Mouse (Mus musculus): Measurements from ENCODE around the gene Actrt2. TPM values are rescaled to one million over a fixed set of nuclear protein-coding genes. Genes with fewer than 3 reads are reported as not detected.
A peak's percentile ranks its signal among the peaks of the same experiment; 100 is the strongest.

Gene Actrt2
- polyA plus RNA-seq, 1 experiment from 2014 or later, result not detected

DNA sequence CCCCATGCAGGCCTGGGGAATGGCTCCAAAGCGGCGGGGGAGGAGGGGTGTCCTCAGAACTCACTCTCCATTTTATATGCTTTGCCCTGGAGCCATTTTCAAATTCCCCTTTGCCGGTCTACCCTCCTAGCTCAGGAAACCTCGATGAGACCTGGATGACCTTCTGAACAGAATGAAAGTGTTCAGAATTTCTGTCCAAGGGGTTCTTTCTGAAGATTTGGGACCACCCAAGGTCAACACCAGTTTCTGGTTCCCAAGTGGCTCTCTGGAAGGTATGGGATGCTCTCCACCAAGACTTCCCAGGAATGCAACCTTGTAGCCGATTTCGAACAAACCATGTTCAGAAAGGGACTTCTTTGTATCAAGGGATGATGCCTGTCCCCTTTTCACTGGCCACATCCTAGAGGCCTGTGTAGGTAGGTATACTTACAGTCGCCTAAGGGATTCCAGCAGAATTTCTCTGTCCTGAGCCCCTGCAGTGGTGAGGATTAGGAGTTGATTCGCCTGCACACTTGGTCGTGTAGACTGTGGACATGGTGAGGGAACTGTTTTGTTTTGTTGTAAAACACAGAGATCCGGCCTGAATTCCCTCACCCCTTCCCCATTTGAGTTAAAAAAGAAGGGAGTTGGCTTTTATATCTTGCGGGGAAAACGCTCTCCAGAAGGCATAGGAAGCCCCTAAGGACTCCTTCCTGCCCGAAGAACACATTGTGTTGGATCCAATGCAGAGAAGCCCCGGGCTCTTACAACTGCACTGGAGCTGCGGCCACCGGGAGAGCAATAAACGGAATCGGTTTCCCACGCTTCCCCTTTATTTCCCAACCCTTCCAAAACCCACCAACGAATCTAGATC is 27.0 kb downstream of the Actrt2 start:
- H3K4me1 ChIP-seq (ENCODE audit: insufficient read depth, low read length), result peaks cover 14% of the 10 kb centered on the region
- WGBS, result 4% methylated on average over 20 of the region's 20 CpGs
- H3K9ac ChIP-seq (replicated peaks; ENCODE audit: low read length), result peak overlapping the region; percentile 87
- peak overlapping the region; percentile 19 for H3K4me3 ChIP-seq (ENCODE audit: low read length)
- H3K36me3 ChIP-seq (ENCODE audit: insufficient read depth, low read length), result no peaks in the 10 kb centered on the region
- peak overlapping the region; percentile 88 for H3K4me2 ChIP-seq (replicated peaks; ENCODE audit: low read depth, low read length)
- no peak for ATAC-seq (ENCODE audit: low FRiP score, low TSS enrichment)
- H3K27ac ChIP-seq (ENCODE audit: low read length), result peak overlapping the region; percentile 76
- H3K27me3 ChIP-seq (ENCODE audit: insufficient read depth, low read length), result peaks cover 94% of the 10 kb centered on the region
- peaks cover 4% of the 10 kb centered on the region; the same call in 1 of the 2 replicates for H3K9me3 ChIP-seq (ENCODE audit: low read length)

- no peaks in the 10 kb centered on the region for H3K36me3 ChIP-seq (ENCODE audit: insufficient read depth, low read length)
- H3K4me1 ChIP-seq (ENCODE audit: insufficient read depth, low read length), result peaks cover 22% of the 10 kb centered on the region
- no peak for ATAC-seq (ENCODE audit: low FRiP score, low TSS enrichment)
- H3K27me3 ChIP-seq (ENCODE audit: insufficient read depth, low read length), result peaks cover 94% of the 10 kb centered on the region
- peak overlapping the region; percentile 76 for H3K27ac ChIP-seq (ENCODE audit: low read length)
- peak overlapping the region; percentile 87 for H3K9ac ChIP-seq (replicated peaks; ENCODE audit: low read length)
- H3K4me2 ChIP-seq (replicated peaks; ENCODE audit: low read depth, low read length), result peak overlapping the region; percentile 88
- no peaks in the 10 kb centered on the region for H3K9me3 ChIP-seq (ENCODE audit: low read length)
- peak overlapping the region; percentile 73 for H3K4me3 ChIP-seq (ENCODE audit: low read length)
- WGBS, result 5% methylated on average over 13 of the region's 13 CpGs
These were observed 27.9 kb downstream of the Actrt2 start for GRCm38 (mm10) chr4:154639591-154640442.

DNA sequence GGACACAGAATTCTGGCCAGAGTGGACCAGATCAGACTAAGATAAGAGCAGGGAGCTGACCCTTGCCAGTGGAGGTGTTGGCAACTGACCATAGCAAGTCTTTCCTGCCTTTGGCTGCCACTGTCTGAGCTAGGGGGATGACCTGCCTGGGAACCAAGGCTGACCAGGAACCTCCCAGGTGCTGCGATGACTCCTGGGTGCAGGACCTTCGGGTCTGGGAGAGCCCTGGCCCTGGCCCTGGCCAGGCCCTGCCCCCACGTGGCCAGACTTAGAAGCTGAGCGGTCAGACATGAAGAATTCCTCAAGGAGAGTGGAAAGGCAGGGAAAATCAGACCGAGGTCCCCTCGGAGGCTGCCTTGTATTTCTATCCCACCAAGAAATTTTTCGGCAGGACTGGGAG is 28.5 kb downstream of the Actrt2 start:
- Histone ChIP-seq H3K9me3 (ENCODE audit: low read length) (no peaks in the 10 kb centered on the region), H3K27ac (ENCODE audit: low read length) (peak overlapping the region; percentile 76), H3K4me3 (ENCODE audit: low read length) (peak overlapping the region; percentile 73), H3K36me3 (ENCODE audit: insufficient read depth, low read length) (no peaks in the 10 kb centered on the region), H3K4me1 (ENCODE audit: insufficient read depth, low read length) (peaks cover 22% of the 10 kb centered on the region), H3K9ac (replicated peaks; ENCODE audit: low read length) (peak overlapping the region; percentile 87), H3K27me3 (ENCODE audit: insufficient read depth, low read length) (peaks cover 98% of the 10 kb centered on the region), H3K4me2 (replicated peaks; ENCODE audit: low read depth, low read length) (peak overlapping the region; percentile 88)
- 3% methylated on average over 7 of the region's 7 CpGs for WGBS
- no peak for ATAC-seq (ENCODE audit: low FRiP score, low TSS enrichment)

- Histone ChIP-seq H3K4me2 (replicated peaks; ENCODE audit: low read depth, low read length) (peak overlapping the region; percentile 88), H3K27ac (ENCODE audit: low read length) (peak overlapping the region; percentile 94), H3K27me3 (ENCODE audit: insufficient read depth, low read length) (peaks cover 98% of the 10 kb centered on the region), H3K9ac (replicated peaks; ENCODE audit: low read length) (peak overlapping the region; percentile 87), H3K4me1 (ENCODE audit: insufficient read depth, low read length) (peaks cover 22% of the 10 kb centered on the region), H3K36me3 (ENCODE audit: insufficient read depth, low read length) (no peaks in the 10 kb centered on the region), H3K9me3 (ENCODE audit: low read length) (no peaks in the 10 kb centered on the region), H3K4me3 (ENCODE audit: low read length) (peak overlapping the region; percentile 73)
- no peak for ATAC-seq (ENCODE audit: low FRiP score, low TSS enrichment)
- 5% methylated on average over 15 of the region's 15 CpGs for WGBS
These were observed 29.3 kb downstream of the Actrt2 start for GRCm38 (mm10) chr4:154638320-154638886.

DNA sequence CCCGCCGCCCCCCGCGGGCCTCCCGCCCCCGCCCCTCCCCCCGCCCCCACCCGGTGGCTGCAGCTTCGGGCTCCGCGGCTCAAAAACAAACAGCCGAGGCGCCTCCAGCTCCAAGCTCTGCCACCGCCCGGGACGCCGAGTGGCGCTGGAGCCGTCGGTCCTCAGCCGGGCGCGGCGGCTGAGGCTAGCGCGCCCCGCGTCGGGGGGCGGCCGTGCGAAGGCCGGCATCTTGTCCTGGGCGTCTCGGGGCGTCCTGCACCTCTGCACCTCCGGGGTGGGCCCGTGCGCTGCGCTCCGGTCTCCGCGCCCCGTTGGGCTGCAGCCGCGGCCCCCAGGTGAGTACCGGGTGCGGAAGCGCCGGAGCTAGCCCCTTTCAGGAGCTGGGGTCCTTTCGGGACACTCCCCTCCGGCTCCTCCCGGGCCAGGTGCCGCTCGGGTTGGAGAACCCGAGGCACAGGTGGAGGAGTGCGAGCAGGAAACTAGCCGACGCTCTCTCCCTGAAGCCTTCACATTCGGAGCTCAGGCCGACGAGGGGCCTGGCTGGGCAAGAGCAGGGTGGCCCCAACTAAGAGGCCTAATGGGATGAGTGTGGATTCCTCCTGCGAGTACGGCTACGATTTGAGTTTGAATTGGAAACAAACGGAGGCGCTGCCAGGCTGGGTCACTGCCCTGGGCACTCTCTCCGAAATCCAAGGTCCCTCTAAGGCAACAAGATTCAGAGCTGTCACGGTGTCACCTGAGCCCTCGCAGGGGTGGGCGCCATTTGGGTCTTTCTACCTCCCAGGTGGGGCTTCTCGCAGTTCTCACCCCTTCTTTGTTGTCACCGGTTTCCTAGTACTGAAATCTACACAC is 30.0 kb downstream of the Actrt2 start:
- H3K9ac ChIP-seq (replicated peaks; ENCODE audit: low read length), result peak overlapping the region; percentile 87
- no peak for ATAC-seq (ENCODE audit: low FRiP score, low TSS enrichment)
- under 1% methylated on average over 57 of the region's 73 CpGs for WGBS
- peaks cover 98% of the 10 kb centered on the region for H3K27me3 ChIP-seq (ENCODE audit: insufficient read depth, low read length)
- no peaks in the 10 kb centered on the region for H3K36me3 ChIP-seq (ENCODE audit: insufficient read depth, low read length)
- no peaks in the 10 kb centered on the region for H3K9me3 ChIP-seq (ENCODE audit: low read length)
- peak overlapping the region; percentile 88 for H3K4me2 ChIP-seq (replicated peaks; ENCODE audit: low read depth, low read length)
- H3K4me1 ChIP-seq (ENCODE audit: insufficient read depth, low read length), result peaks cover 22% of the 10 kb centered on the region
- peak overlapping the region; percentile 94 for H3K27ac ChIP-seq (ENCODE audit: low read length)
- peak overlapping the region; percentile 73 for H3K4me3 ChIP-seq (ENCODE audit: low read length)

DNA sequence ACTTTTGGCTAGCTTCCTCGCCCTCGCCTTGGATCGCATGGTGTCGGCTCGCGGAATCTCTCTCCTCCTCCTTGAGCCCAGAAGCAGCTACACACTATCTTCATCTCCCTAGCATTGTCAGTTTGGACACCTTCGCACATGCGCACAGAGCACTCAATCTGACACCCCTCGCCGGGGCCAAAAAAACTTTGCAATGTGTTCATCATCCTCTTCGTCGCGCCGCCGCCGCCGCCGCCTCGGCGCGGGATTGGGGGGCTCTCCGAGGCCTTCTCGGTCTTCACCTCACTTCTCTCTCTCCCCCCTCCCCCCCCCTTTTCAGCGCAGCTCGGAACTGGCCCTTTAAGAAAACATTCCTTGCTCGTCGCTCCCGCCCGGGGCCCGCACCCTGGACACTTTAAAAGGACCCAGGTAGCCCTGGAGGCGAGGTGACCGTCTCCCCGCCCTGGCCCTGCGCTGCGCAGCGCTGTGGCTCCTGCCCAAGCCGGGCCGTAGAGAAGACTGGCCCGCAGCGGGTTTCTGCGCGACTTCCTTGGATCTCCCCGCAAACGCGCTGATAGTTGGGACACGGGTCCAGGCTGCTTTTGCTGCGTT is 30.9 kb downstream of the Actrt2 start, which contains the start of gene Prdm16:
Gene Prdm16 (minus strand): TSS at position 153 of the 591 bp plus-strand sequence.
- Histone ChIP-seq H3K4me3 (ENCODE audit: low read length) (peak within 1 kb of the TSS; percentile 73), H3K27ac (ENCODE audit: low read length) (peak within 1 kb of the TSS; percentile 94), H3K9me3 (ENCODE audit: low read length) (no peaks in the 10 kb centered on the region), H3K27me3 (ENCODE audit: insufficient read depth, low read length) (peaks cover 98% of the 10 kb centered on the region), H3K36me3 (ENCODE audit: insufficient read depth, low read length) (no peaks in the 10 kb centered on the region), H3K4me1 (ENCODE audit: insufficient read depth, low read length) (peaks cover 24% of the 10 kb centered on the region), H3K9ac (replicated peaks; ENCODE audit: low read length) (peak within 1 kb of the TSS; percentile 87), H3K4me2 (replicated peaks; ENCODE audit: low read depth, low read length) (peak within 1 kb of the TSS; percentile 88)
- peak; percentile 33 for ATAC-seq (ENCODE audit: low FRiP score, low TSS enrichment)
- under 1% methylated on average over 47 of the region's 47 CpGs for WGBS

DNA sequence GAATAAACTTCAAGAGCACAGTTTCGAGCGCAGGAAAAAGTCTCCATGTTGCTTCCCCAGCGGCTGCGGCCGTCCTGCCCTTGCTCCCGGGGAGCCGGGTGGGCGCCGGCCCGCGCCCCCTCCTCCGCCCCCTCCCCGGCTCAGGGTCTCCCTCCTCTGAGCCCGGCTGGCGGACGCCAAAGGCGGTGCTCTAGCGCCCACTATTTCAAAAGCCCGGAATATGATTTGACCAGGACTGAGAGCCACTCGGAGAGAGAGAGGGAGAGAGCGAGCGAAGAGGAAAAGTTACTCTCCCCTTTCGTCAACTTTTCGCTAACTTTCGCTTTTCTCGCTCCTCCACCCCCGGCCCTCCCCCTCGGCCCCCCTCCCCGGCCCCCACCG is 31.6 kb downstream of the Actrt2 start:
- ATAC-seq (ENCODE audit: low FRiP score, low TSS enrichment), result peak; percentile 70; the same call in 1 of the 2 replicates

DNA sequence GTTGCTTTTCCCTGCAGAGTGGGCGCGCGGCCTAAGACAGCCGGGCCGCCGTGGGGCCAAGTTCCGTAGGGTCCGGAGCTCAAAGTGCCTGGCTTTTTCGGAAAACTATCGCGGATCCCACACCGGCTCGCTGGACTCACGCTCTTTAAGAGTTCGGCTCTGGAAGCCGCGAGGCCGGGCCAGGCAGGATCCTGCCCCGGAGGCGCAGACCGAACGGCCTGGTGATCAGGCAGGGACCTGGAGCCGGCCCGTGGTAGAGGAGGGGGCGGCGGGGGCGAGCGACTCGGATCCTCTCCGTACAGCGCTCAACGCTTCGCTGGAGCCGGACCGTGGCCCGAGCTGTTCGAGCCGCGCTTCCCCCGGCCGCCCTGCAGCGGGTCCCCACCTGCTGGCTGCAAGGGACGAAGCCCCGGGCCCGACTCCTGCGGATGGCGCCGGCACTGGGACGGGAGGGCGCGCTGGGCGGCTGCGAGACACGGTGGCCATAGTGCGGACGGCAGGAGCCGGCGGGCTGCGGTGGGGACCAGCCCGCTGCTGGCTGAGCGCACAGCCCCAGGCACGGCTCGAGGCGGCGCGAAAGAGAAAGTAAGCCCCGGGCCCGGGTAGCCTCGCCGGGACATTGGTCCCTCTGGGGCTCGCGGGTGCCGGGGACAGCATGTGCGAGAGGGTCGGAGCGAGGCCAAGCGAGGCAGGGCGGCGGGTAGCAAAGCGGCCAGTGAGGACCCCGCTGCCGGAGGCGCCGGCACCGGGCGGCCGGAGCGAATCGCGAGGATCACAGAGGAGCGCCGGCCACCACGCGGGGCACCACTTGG is 32.2 kb downstream of the Actrt2 start:
- ATAC-seq (ENCODE audit: low FRiP score, low TSS enrichment), result peak; percentile 46; the same call in 1 of the 2 replicates
- H3K4me3 ChIP-seq (ENCODE audit: low read length), result peak overlapping the region; percentile 73
- H3K36me3 ChIP-seq (ENCODE audit: insufficient read depth, low read length), result no peaks in the 10 kb centered on the region
- peak overlapping the region; percentile 94 for H3K27ac ChIP-seq (ENCODE audit: low read length)
- H3K4me2 ChIP-seq (replicated peaks; ENCODE audit: low read depth, low read length), result peak overlapping the region; percentile 88
- H3K4me1 ChIP-seq (ENCODE audit: insufficient read depth, low read length), result peaks cover 26% of the 10 kb centered on the region
- no peaks in the 10 kb centered on the region for H3K9me3 ChIP-seq (ENCODE audit: low read length)
- under 1% methylated on average over 91 of the region's 94 CpGs for WGBS
- peak overlapping the region; percentile 87 for H3K9ac ChIP-seq (replicated peaks; ENCODE audit: low read length)
- peaks cover 99% of the 10 kb centered on the region for H3K27me3 ChIP-seq (ENCODE audit: insufficient read depth, low read length)

More for the DNA sequence above, 31.6 kb downstream of the Actrt2 start:
- H3K36me3 ChIP-seq (ENCODE audit: insufficient read depth, low read length), result no peaks in the 10 kb centered on the region
- peak overlapping the region; percentile 88 for H3K4me2 ChIP-seq (replicated peaks; ENCODE audit: low read depth, low read length)
- H3K27me3 ChIP-seq (ENCODE audit: insufficient read depth, low read length), result peaks cover 99% of the 10 kb centered on the region
- H3K27ac ChIP-seq (ENCODE audit: low read length), result peak overlapping the region; percentile 94
- H3K9ac ChIP-seq (replicated peaks; ENCODE audit: low read length), result peak overlapping the region; percentile 87
- H3K4me1 ChIP-seq (ENCODE audit: insufficient read depth, low read length), result peaks cover 26% of the 10 kb centered on the region
- no peaks in the 10 kb centered on the region for H3K9me3 ChIP-seq (ENCODE audit: low read length)
- under 1% methylated on average over 28 of the region's 30 CpGs for WGBS
- peak overlapping the region; percentile 73 for H3K4me3 ChIP-seq (ENCODE audit: low read length)

Data from kidney, embryonic 16.5 days (tissue).